Mouse (Mus musculus) kidney, embryonic 15.5 days (tissue): ENCODE data around the gene Mfng. TPM values are rescaled to one million over a fixed set of nuclear protein-coding genes. Genes with fewer than 3 reads are reported as not detected.
A peak's percentile ranks its signal among the peaks of the same experiment; 100 is the strongest.

Experiments
- ATAC-seq: fragments of 200-750 bp; cut with Nextera tagmentation; replicated peaks from 2 replicates; pipeline ENCODE4 v1.8.0; 2017; ENCODE audit warnings: moderate TSS enrichment; ENCODE audit not compliant: low FRiP score
- H3K27ac ChIP-seq: fragments of 300-500 bp; sonication (generic); 2 replicates; pipeline ENCODE4 v1.5.1; 2015; ENCODE audit warnings: mild to moderate bottlenecking, inconsistent platforms
- H3K27me3 ChIP-seq: fragments of 300-500 bp; sonication (generic); 2 replicates; pipeline ENCODE4 v1.6.1; 2015; ENCODE audit warnings: inconsistent platforms
- H3K36me3 ChIP-seq: fragments of 300-500 bp; sonication (generic); 2 replicates; pipeline ENCODE4 v1.6.1; 2015; ENCODE audit warnings: inconsistent platforms
- H3K4me1 ChIP-seq: fragments of 300-500 bp; sonication (generic); 2 replicates; pipeline ENCODE4 v1.6.1; 2015; ENCODE audit warnings: inconsistent platforms
- H3K4me2 ChIP-seq: fragments of 300-500 bp; sonication (generic); 2 replicates; pipeline ENCODE4 v1.6.1; 2015; ENCODE audit warnings: moderate library complexity, mild to moderate bottlenecking, inconsistent platforms
- H3K4me3 ChIP-seq: fragments of 300-500 bp; sonication (generic); replicated peaks from 2 replicates; pipeline ENCODE4 v1.5.1; 2015; ENCODE audit warnings: mild to moderate bottlenecking, inconsistent platforms
- H3K9ac ChIP-seq: fragments of 300-500 bp; sonication (generic); 2 replicates; pipeline ENCODE4 v1.6.1; 2015; ENCODE audit warnings: mild to moderate bottlenecking, inconsistent platforms
- H3K9me3 ChIP-seq: fragments of 300-500 bp; sonication (generic); replicated peaks from 2 replicates; pipeline ENCODE4 v1.6.1; 2016; ENCODE audit warnings: inconsistent platforms
- WGBS: fragments of 180-500 bp; shearing (Covaris S2); methylation state at CpG from one replicate; pipeline ENCODE4 v1.1.7; 2015; ENCODE audit warnings: mixed read lengths; 5-methylcytosine and 5-hydroxymethylcytosine counted together
- polyA plus RNA-seq: library from polyadenylated mRNA; unstranded; fragments of >200 nt; fragmentation: Nextera tagmentation; extraction: Ambion mirVana; gene quantifications from 2 replicates; pipeline ENCODE4 v1.2.1, GENCODE M21; 2015

The Mfng gene
- polyA plus RNA-seq: 25.4 and 25.6 TPM in 2 replicates

GRCm38 (mm10) chr15:78773290-78773729 lies at the start of gene Mfng:
Gene Mfng, minus strand, starts transcription at chr15:78773475.
- Histone ChIP-seq H3K27ac (peak within 1 kb of the TSS; percentile 78), H3K27me3 (peaks cover 9% of the 10 kb centered on the region), H3K36me3 (peaks cover 28% of the 10 kb centered on the region), H3K9me3 (no peaks in the 10 kb centered on the region; the same call in 1 of the 2 replicates), H3K9ac (peak within 1 kb of the TSS; percentile 39; the same call in 1 of the 2 replicates), H3K4me1 (peaks cover 40% of the 10 kb centered on the region), H3K4me3 (peak within 1 kb of the TSS; percentile 37), H3K4me2 (peak within 1 kb of the TSS; percentile 49)
- ATAC-seq: peak; percentile 86
- 2% methylated on average over 11 of the region's 11 CpGs for WGBS

GRCm38 (mm10) chr15:78816074-78816391 lies 42.8 kb upstream of the Mfng start:
- no peak for ATAC-seq
- WGBS: 56% methylated on average over 6 of the region's 6 CpGs
- H3K27ac ChIP-seq: no peak overlapping the region

GRCm38 (mm10) chr15:78815314-78816073 lies 42.2 kb upstream of the Mfng start:
- no peak overlapping the region for H3K27ac ChIP-seq
- H3K4me3 ChIP-seq: no peak overlapping the region
- 47% methylated on average over 11 of the region's 11 CpGs for WGBS
- H3K36me3 ChIP-seq: no peaks in the 10 kb centered on the region
- no peak overlapping the region for H3K9ac ChIP-seq
- ATAC-seq: no peak; the same call in 1 of the 2 replicates
- H3K9me3 ChIP-seq: no peaks in the 10 kb centered on the region
- peaks cover 7% of the 10 kb centered on the region; the same call in 1 of the 2 replicates for H3K4me1 ChIP-seq
- peaks cover 4% of the 10 kb centered on the region; the same call in 1 of the 2 replicates for H3K27me3 ChIP-seq
- no peak overlapping the region for H3K4me2 ChIP-seq

More at GRCm38 (mm10) chr15:78816074-78816391, 42.8 kb upstream of the Mfng start:
- Histone ChIP-seq H3K4me3 (no peak overlapping the region), H3K4me2 (no peak overlapping the region), H3K36me3 (no peaks in the 10 kb centered on the region), H3K9me3 (no peaks in the 10 kb centered on the region), H3K27me3 (peaks cover 8% of the 10 kb centered on the region; the same call in 1 of the 2 replicates), H3K9ac (no peak overlapping the region), H3K4me1 (peaks cover 6% of the 10 kb centered on the region; the same call in 1 of the 2 replicates)

GRCm38 (mm10) chr15:78813603-78814002 lies 40.3 kb upstream of the Mfng start:
- Histone ChIP-seq H3K9me3 (no peaks in the 10 kb centered on the region), H3K36me3 (no peaks in the 10 kb centered on the region), H3K9ac (no peak overlapping the region), H3K4me3 (no peak overlapping the region), H3K4me2 (no peak overlapping the region), H3K4me1 (peaks cover 15% of the 10 kb centered on the region), H3K27me3 (no peaks in the 10 kb centered on the region), H3K27ac (no peak overlapping the region)
- no peak for ATAC-seq
- WGBS: 85% methylated on average over 4 of the region's 4 CpGs

GRCm38 (mm10) chr15:78810146-78810545 lies 36.9 kb upstream of the Mfng start:
- H3K9me3 ChIP-seq: no peaks in the 10 kb centered on the region
- H3K4me2 ChIP-seq: no peak overlapping the region
- peaks cover 10% of the 10 kb centered on the region; the same call in 1 of the 2 replicates for H3K27me3 ChIP-seq
- H3K36me3 ChIP-seq: no peaks in the 10 kb centered on the region
- no peak overlapping the region for H3K9ac ChIP-seq
- H3K27ac ChIP-seq: no peak overlapping the region
- peaks cover 47% of the 10 kb centered on the region for H3K4me1 ChIP-seq
- H3K4me3 ChIP-seq: no peak overlapping the region
- ATAC-seq: no peak
- WGBS: 67% methylated on average over 9 of the region's 9 CpGs

- Histone ChIP-seq H3K4me3 (no peak overlapping the region), H3K27ac (no peak overlapping the region), H3K27me3 (peaks cover 14% of the 10 kb centered on the region; the same call in 1 of the 2 replicates), H3K36me3 (no peaks in the 10 kb centered on the region), H3K9me3 (no peaks in the 10 kb centered on the region), H3K4me1 (peaks cover 51% of the 10 kb centered on the region), H3K9ac (no peak overlapping the region), H3K4me2 (no peak overlapping the region)
- 52% methylated on average over 9 of the region's 9 CpGs for WGBS
- no peak for ATAC-seq
Measured at GRCm38 (mm10) chr15:78809739-78810138, 36.5 kb upstream of the Mfng start.

- H3K36me3 ChIP-seq: no peaks in the 10 kb centered on the region
- peaks cover 14% of the 10 kb centered on the region; the same call in 1 of the 2 replicates for H3K27me3 ChIP-seq
- no peak for ATAC-seq
- H3K4me1 ChIP-seq: peaks cover 57% of the 10 kb centered on the region
- H3K9ac ChIP-seq: no peak overlapping the region
- no peaks in the 10 kb centered on the region for H3K9me3 ChIP-seq
- no peak overlapping the region for H3K4me2 ChIP-seq
- no peak overlapping the region for H3K27ac ChIP-seq
- no peak overlapping the region for H3K4me3 ChIP-seq
- WGBS: 80% methylated on average over 2 of the region's 2 CpGs
Measured at GRCm38 (mm10) chr15:78808980-78809379, 35.7 kb upstream of the Mfng start.

- no peak overlapping the region for H3K9ac ChIP-seq
- H3K36me3 ChIP-seq: no peaks in the 10 kb centered on the region
- H3K27me3 ChIP-seq: peaks cover 28% of the 10 kb centered on the region
- H3K4me3 ChIP-seq: no peak overlapping the region
- H3K27ac ChIP-seq: peak overlapping the region; percentile 50; the same call in 1 of the 2 replicates
- no peak for ATAC-seq
- no peaks in the 10 kb centered on the region for H3K9me3 ChIP-seq
- WGBS: 60% methylated on average over 3 of the region's 3 CpGs
- H3K4me2 ChIP-seq: no peak overlapping the region
- H3K4me1 ChIP-seq: peaks cover 75% of the 10 kb centered on the region
Measured at GRCm38 (mm10) chr15:78807141-78807540, 33.9 kb upstream of the Mfng start.

GRCm38 (mm10) chr15:78806614-78807013 lies 33.3 kb upstream of the Mfng start:
- H3K27me3 ChIP-seq: peaks cover 32% of the 10 kb centered on the region
- no peak overlapping the region for H3K4me2 ChIP-seq
- H3K4me1 ChIP-seq: peaks cover 81% of the 10 kb centered on the region
- WGBS: 43% methylated on average over 2 of the region's 2 CpGs
- no peaks in the 10 kb centered on the region for H3K36me3 ChIP-seq
- ATAC-seq: no peak
- H3K27ac ChIP-seq: peak overlapping the region; percentile 41
- H3K9me3 ChIP-seq: no peaks in the 10 kb centered on the region
- H3K4me3 ChIP-seq: no peak overlapping the region
- no peak overlapping the region for H3K9ac ChIP-seq

- Histone ChIP-seq H3K9me3 (no peaks in the 10 kb centered on the region), H3K36me3 (no peaks in the 10 kb centered on the region), H3K4me2 (no peak overlapping the region), H3K9ac (no peak overlapping the region), H3K27ac (no peak overlapping the region), H3K4me1 (peaks cover 78% of the 10 kb centered on the region), H3K27me3 (peaks cover 44% of the 10 kb centered on the region), H3K4me3 (no peak overlapping the region)
- ATAC-seq: no peak
- WGBS: 78% methylated on average over 2 of the region's 2 CpGs
Measured at GRCm38 (mm10) chr15:78805351-78805750, 32.1 kb upstream of the Mfng start.

- Histone ChIP-seq H3K4me2 (peak overlapping the region; percentile 97; the same call in 1 of the 2 replicates), H3K27ac (peak overlapping the region; percentile 92), H3K4me3 (no peak overlapping the region), H3K4me1 (peaks cover 69% of the 10 kb centered on the region), H3K27me3 (peaks cover 46% of the 10 kb centered on the region), H3K9me3 (no peaks in the 10 kb centered on the region), H3K9ac (no peak overlapping the region), H3K36me3 (no peaks in the 10 kb centered on the region)
- peak; percentile 49 for ATAC-seq
- 7% methylated on average over 6 of the region's 6 CpGs for WGBS
Measured at GRCm38 (mm10) chr15:78804326-78804725, 31.1 kb upstream of the Mfng start.

GRCm38 (mm10) chr15:78803499-78803900 lies 30.2 kb upstream of the Mfng start:
- peaks cover under 1% of the 10 kb centered on the region; the same call in 1 of the 2 replicates for H3K36me3 ChIP-seq
- ATAC-seq: peak; percentile 7; the same call in 1 of the 2 replicates
- 5% methylated on average over 8 of the region's 8 CpGs for WGBS
- peak overlapping the region; percentile 97 for H3K4me2 ChIP-seq
- H3K9ac ChIP-seq: no peak overlapping the region
- peaks cover 74% of the 10 kb centered on the region for H3K4me1 ChIP-seq
- H3K27me3 ChIP-seq: peaks cover 51% of the 10 kb centered on the region
- H3K4me3 ChIP-seq: peak overlapping the region; percentile 70
- H3K9me3 ChIP-seq: no peaks in the 10 kb centered on the region
- H3K27ac ChIP-seq: peak overlapping the region; percentile 92
